Mouse (Mus musculus) small intestine, adult 2 months (tissue): ENCODE measurements around the gene Nfil3. TPM values are rescaled to one million over a fixed set of nuclear protein-coding genes. Genes with fewer than 3 reads are reported as not detected.

ENCODE experiments used
- H3K27ac ChIP-seq: fragments of 200-500 bp; 2 replicates; pipeline ENCODE4 v1.5.1; 2012; ENCODE audit warnings: low read depth, low read length, control low read depth, inconsistent platforms; ENCODE audit not compliant: insufficient read depth
- H3K27me3 ChIP-seq: fragments of 200-500 bp; 2 replicates; pipeline ENCODE4 v1.6.1; 2012; ENCODE audit warnings: mild to moderate bottlenecking, moderate library complexity, low read length, inconsistent platforms; ENCODE audit not compliant: control insufficient read depth, insufficient read depth
- H3K36me3 ChIP-seq: fragments of 200-500 bp; 2 replicates; pipeline ENCODE4 v1.6.1; 2012; ENCODE audit warnings: mild to moderate bottlenecking, low read length, control low read depth, inconsistent platforms; ENCODE audit not compliant: control insufficient read depth, insufficient read depth
- H3K4me1 ChIP-seq: fragments of 200-500 bp; 2 replicates; pipeline ENCODE4 v1.6.1; 2012; ENCODE audit warnings: low read length, inconsistent platforms, mixed read lengths; ENCODE audit not compliant: control insufficient read depth, insufficient read depth, insufficient read length
- H3K4me3 ChIP-seq: fragments of 200-500 bp; 2 replicates; pipeline ENCODE4 v1.5.1; 2012; ENCODE audit warnings: low read depth, mild to moderate bottlenecking, control low read depth, inconsistent platforms, low read length, moderate library complexity
- CTCF ChIP-seq: fragments of 200-500 bp; IDR thresholded peaks from 2 replicates; pipeline ENCODE4 v1.5.1; 2012; ENCODE audit warnings: low read depth, mild to moderate bottlenecking, control low read depth, inconsistent platforms, low read length, moderate library complexity, mixed read lengths; ENCODE audit not compliant: insufficient replicate concordance, insufficient read length; ENCODE audit errors: extremely low read depth
- POLR2A ChIP-seq: fragments of 200-500 bp; IDR thresholded peaks from 2 replicates; pipeline ENCODE4 v1.6.1; 2012; ENCODE audit warnings: low read depth, mild to moderate bottlenecking, control low read depth, inconsistent platforms, low read length, moderate library complexity
- WGBS: fragments of 180-500 bp; shearing (Covaris S2); methylation state at CpG from one replicate; pipeline ENCODE4 v1.1.7; 2018; 5-methylcytosine and 5-hydroxymethylcytosine counted together
- polyA plus RNA-seq: library from polyadenylated mRNA; depleted of rRNA; stranded (reverse); fragments of >200 nt; gene quantifications from 2 replicates; pipeline ENCODE4 v1.2.3, GENCODE M21; 2012

The Nfil3 gene
- polyA plus RNA-seq, 1 experiment = 9.2 TPM

DNA sequence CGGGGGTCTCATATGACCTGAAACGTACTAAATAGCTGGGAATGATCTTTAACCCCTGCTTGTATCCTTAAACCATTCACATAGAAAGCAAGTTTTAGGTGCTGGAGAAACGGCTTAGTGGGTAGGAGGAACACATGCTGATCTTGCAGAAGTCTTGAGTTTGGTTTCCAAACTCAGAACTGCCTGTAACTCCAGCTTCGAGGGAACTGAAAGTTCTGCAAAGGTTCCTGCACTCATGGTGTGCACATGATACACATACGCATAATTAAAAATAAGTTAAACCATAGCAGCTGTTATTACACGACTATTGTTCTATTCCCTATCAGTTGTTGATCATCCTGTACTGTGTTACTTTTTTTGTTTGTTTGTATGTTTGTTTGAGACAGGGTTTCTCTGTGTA lies 18.5 kb downstream of the Nfil3 start:
- no peaks in the 10 kb centered on the region for H3K4me1 ChIP-seq
- 76% methylated on average over 6 of the region's 6 CpGs for WGBS
- no peaks in the 10 kb centered on the region for H3K27me3 ChIP-seq
- H3K4me3 ChIP-seq = no peak overlapping the region
- H3K36me3 ChIP-seq = peaks cover 14% of the 10 kb centered on the region
- TF ChIP-seq POLR2A = no peak
- no peak for TF ChIP-seq CTCF
- no peak overlapping the region for H3K27ac ChIP-seq

DNA sequence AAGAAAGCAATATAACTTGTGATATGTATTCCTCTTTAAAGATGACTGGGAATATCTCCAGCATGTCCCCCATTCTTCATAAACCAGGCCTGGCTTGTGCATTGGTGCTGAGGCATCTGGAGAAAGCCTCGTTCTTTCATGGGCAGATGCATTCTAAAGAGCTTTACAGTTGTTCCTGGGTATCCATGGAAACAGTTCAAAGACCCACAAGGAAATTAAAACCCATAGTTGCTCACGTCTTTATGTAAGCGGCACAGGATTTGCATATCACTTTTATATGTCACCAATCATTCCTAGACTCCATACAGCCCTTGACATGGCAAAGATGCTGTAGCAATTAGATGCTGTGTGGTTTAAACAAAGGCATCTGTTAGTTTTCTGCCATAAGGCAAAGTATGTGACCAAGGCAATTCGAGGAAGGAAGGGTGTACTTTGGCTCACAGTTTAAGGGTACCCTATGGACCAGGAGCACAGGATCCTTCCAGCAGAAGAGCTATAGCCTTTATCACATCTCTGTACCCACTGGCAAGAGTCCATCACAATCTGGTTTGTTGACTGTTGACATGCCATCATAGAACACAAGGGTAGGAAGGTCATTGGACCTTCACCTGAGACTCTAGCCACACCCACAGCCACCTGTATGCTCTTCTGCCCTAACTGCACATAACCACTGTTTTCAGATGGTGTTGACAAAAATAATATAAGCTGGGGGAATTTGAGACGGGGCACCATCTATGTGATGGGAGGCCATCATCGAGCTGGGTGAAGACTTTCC lies 26.9 kb downstream of the Nfil3 start:
- H3K36me3 ChIP-seq = no peaks in the 10 kb centered on the region
- no peak overlapping the region for H3K4me3 ChIP-seq
- TF ChIP-seq CTCF (no peak), POLR2A (no peak)
- WGBS = 83% methylated on average over 6 of the region's 6 CpGs
- H3K27ac ChIP-seq = no peak overlapping the region
- no peaks in the 10 kb centered on the region for H3K27me3 ChIP-seq
- H3K4me1 ChIP-seq = no peaks in the 10 kb centered on the region

DNA sequence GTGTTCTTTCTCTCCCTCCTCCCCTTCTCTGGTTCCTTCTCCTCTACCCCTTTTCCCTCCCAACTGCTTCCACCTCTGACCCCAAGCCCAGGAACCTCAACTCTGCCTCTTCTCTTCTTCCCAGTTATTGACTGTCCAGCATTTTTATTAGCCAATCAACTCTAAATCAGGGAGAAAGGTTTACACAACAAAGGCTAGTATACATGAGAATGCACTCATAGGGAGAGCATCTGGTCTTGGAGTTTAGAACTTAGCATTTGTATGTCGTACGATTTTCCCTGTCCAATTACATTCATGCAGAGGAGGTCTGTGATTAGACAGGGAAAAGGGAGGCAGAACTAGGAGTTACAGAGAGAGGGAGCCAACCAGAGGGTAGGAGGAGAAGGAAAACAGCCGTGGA lies 31.7 kb downstream of the Nfil3 start:
- no peak overlapping the region for H3K4me3 ChIP-seq
- H3K36me3 ChIP-seq = no peaks in the 10 kb centered on the region
- no peak overlapping the region for H3K27ac ChIP-seq
- 82% methylated on average over 3 of the region's 3 CpGs for WGBS
- no peaks in the 10 kb centered on the region for H3K27me3 ChIP-seq
- H3K4me1 ChIP-seq = no peaks in the 10 kb centered on the region
- no peak for TF ChIP-seq POLR2A
- TF ChIP-seq CTCF = no peak

DNA sequence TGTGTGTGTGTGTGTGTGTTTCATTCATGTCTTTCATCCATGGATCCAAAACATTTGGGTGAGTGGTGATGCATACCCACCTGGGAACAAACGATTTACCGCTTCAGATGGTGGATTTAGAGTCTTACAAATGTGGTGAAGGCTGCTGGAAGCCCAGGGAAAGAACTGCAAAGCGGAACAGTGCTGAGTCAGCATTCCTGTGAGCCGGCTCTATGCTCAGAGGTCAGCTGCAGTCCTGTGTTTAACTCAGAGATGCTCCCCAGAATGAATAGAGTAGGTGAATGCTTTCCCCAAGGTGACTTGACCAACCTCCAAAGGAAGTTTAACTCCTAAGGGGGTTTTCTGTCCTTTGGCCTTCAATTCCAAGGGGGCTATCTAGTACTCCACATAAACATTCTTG lies 33.3 kb downstream of the Nfil3 start:
- no peaks in the 10 kb centered on the region for H3K4me1 ChIP-seq
- H3K27ac ChIP-seq = no peak overlapping the region
- TF ChIP-seq CTCF (no peak), POLR2A (no peak)
- 89% methylated on average over 4 of the region's 4 CpGs for WGBS
- no peaks in the 10 kb centered on the region for H3K27me3 ChIP-seq
- H3K4me3 ChIP-seq = no peak overlapping the region
- no peaks in the 10 kb centered on the region for H3K36me3 ChIP-seq

GRCm38 (mm10) chr13:52945769-52946168 lies 35.1 kb downstream of the Nfil3 start:
- Histone ChIP-seq H3K27me3 (no peaks in the 10 kb centered on the region), H3K27ac (no peak overlapping the region), H3K36me3 (no peaks in the 10 kb centered on the region), H3K4me1 (no peaks in the 10 kb centered on the region), H3K4me3 (no peak overlapping the region)
- 79% methylated on average over 9 of the region's 9 CpGs for WGBS
- no peak for TF ChIP-seq POLR2A
- no peak for TF ChIP-seq CTCF

- Histone ChIP-seq H3K4me3 (no peak overlapping the region), H3K27ac (no peak overlapping the region), H3K27me3 (no peaks in the 10 kb centered on the region), H3K4me1 (no peaks in the 10 kb centered on the region), H3K36me3 (no peaks in the 10 kb centered on the region)
- TF ChIP-seq POLR2A (no peak), CTCF (no peak)
- WGBS = 24% methylated on average over 4 of the region's 4 CpGs
These were observed 36.8 kb downstream of the Nfil3 start for GRCm38 (mm10) chr13:52944116-52944515.

GRCm38 (mm10) chr13:52942876-52943388 lies 37.9 kb downstream of the Nfil3 start:
- 86% methylated on average over 1 of the region's 1 CpGs for WGBS

DNA sequence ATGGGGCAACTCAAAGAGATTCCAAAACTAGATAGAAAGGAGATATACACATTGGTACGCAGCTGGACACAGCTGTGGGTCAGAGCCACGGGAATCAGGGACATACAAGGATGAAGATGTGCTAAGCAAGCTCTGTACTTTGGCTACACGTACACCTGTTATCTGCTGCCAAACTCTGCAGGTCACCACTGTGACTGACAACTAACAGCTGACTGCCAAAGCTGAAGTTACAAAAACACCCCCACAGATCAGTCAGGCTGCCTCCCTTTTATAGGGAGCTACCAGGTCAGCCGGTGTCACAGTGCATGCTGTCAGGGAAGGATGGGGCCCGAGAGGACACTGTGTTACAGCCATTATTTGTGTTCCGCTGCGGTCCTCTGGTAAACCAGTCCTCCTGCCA lies 39.9 kb downstream of the Nfil3 start:
- Histone ChIP-seq H3K27me3 (no peaks in the 10 kb centered on the region), H3K36me3 (no peaks in the 10 kb centered on the region)
- 72% methylated on average over 7 of the region's 7 CpGs for WGBS

More at GRCm38 (mm10) chr13:52942876-52943388, 37.9 kb downstream of the Nfil3 start:
- Histone ChIP-seq H3K27ac (no peak overlapping the region), H3K4me3 (no peak overlapping the region), H3K4me1 (no peaks in the 10 kb centered on the region), H3K27me3 (no peaks in the 10 kb centered on the region), H3K36me3 (no peaks in the 10 kb centered on the region)
- TF ChIP-seq CTCF = no peak
- no peak for TF ChIP-seq POLR2A

More for the DNA sequence above, 39.9 kb downstream of the Nfil3 start:
- no peak overlapping the region for H3K27ac ChIP-seq
- H3K4me1 ChIP-seq = no peaks in the 10 kb centered on the region
- no peak overlapping the region for H3K4me3 ChIP-seq
- no peak for TF ChIP-seq POLR2A
- TF ChIP-seq CTCF = no peak
